Mouse (Mus musculus) hindbrain, embryonic 11.5 days (tissue): ENCODE measurements around the gene Psmb5. TPM values are rescaled to one million over a fixed set of nuclear protein-coding genes. Genes with fewer than 3 reads are reported as not detected.

Source experiments
- ATAC-seq: fragments of 200-750 bp; cut with Nextera tagmentation; 2 replicates; pipeline ENCODE4 v1.8.0; 2017; ENCODE audit warnings: mild to moderate bottlenecking, moderate TSS enrichment, moderate library complexity; ENCODE audit not compliant: low FRiP score
- DNase-seq: peaks from one replicate; pipeline ENCODE4 v3.0.0-alpha.2; 2015; ENCODE audit warnings: low spot score
- H3K27ac ChIP-seq: fragments of 300-500 bp; sonication (generic); 2 replicates; pipeline ENCODE4 v1.5.1; 2014; ENCODE audit warnings: mild to moderate bottlenecking, low read depth, low read length
- H3K27me3 ChIP-seq: fragments of 300-500 bp; sonication (generic); 2 replicates; pipeline ENCODE4 v1.6.1; 2014; ENCODE audit warnings: mild to moderate bottlenecking, low read length, moderate library complexity, mixed read lengths; ENCODE audit not compliant: control insufficient read depth, insufficient read depth
- H3K36me3 ChIP-seq: fragments of 300-500 bp; sonication (generic); 2 replicates; pipeline ENCODE4 v1.6.1; 2014; ENCODE audit warnings: mild to moderate bottlenecking, low read length, moderate library complexity, mixed read lengths; ENCODE audit not compliant: control insufficient read depth, insufficient read depth
- H3K4me1 ChIP-seq: fragments of 300-500 bp; sonication (generic); replicated peaks from 2 replicates; pipeline ENCODE4 v1.6.1; 2014; ENCODE audit warnings: low read length, mixed read lengths; ENCODE audit not compliant: control insufficient read depth, insufficient read depth
- H3K4me2 ChIP-seq: fragments of 300-500 bp; sonication (generic); replicated peaks from 2 replicates; pipeline ENCODE4 v1.6.1; 2014; ENCODE audit warnings: mild to moderate bottlenecking, low read depth, low read length
- H3K4me3 ChIP-seq: fragments of 300-500 bp; sonication (generic); 2 replicates; pipeline ENCODE4 v1.5.1; 2014; ENCODE audit warnings: low read depth, low read length
- H3K9ac ChIP-seq: fragments of 300-500 bp; sonication (generic); 2 replicates; pipeline ENCODE4 v1.6.1; 2014; ENCODE audit warnings: low read depth, low read length
- H3K9me3 ChIP-seq: fragments of 300-500 bp; sonication (generic); 2 replicates; pipeline ENCODE4 v1.6.1; 2016; ENCODE audit warnings: low read length; ENCODE audit not compliant: control insufficient read depth
- WGBS: fragments of 180-500 bp; shearing (Covaris S2); extraction: QIAGEN DNeasy Blood & Tissue Kit; methylation state at CpG from one replicate; pipeline ENCODE4 v1.1.7; 2014; 5-methylcytosine and 5-hydroxymethylcytosine counted together
- polyA plus RNA-seq: library from polyadenylated mRNA; unstranded; fragments of >200 nt; fragmentation: Nextera tagmentation; extraction: Ambion mirVana; gene quantifications from 2 replicates; pipeline ENCODE4 v1.2.1, GENCODE M21; 2014

Psmb5 gene
- polyA plus RNA-seq, 1 experiment from 2014 or later = 439 TPM

- Histone ChIP-seq H3K4me2 (no peak overlapping the region), H3K36me3 (0 out of 2 replicates have a peak, but pooled peaks cover 4% of the 10 kb centered on the region), H3K4me1 (peaks cover 4% of the 10 kb centered on the region), H3K4me3 (no peak overlapping the region), H3K9ac (0 out of 2 replicates have a peak overlapping the region, but pooled peaks have one; percentile 5), H3K27me3 (no peaks in the 10 kb centered on the region), H3K9me3 (no peaks in the 10 kb centered on the region), H3K27ac (no peak overlapping the region)
- ATAC-seq (no peak), DNase-seq (no peak)
- 88% methylated on average over 5 of the region's 5 CpGs for WGBS
Measured at GRCm38 (mm10) chr14:54638210-54638609, 20.4 kb upstream of the Psmb5 start.

- Histone ChIP-seq H3K4me2 (no peak overlapping the region), H3K27ac (no peak overlapping the region), H3K27me3 (no peaks in the 10 kb centered on the region), H3K4me1 (peaks cover 4% of the 10 kb centered on the region), H3K9me3 (no peaks in the 10 kb centered on the region), H3K4me3 (no peak overlapping the region), H3K9ac (no peak overlapping the region), H3K36me3 (peaks cover 8% of the 10 kb centered on the region; the same call in 1 of the 2 replicates)
- no peak for ATAC-seq
- peak; percentile 77 for DNase-seq
- WGBS = 52% methylated on average over 8 of the region's 8 CpGs
Measured at GRCm38 (mm10) chr14:54636954-54637353, 19.1 kb upstream of the Psmb5 start.

- 85% methylated on average over 4 of the region's 4 CpGs for WGBS
- Histone ChIP-seq H3K4me3 (no peak overlapping the region), H3K27me3 (no peaks in the 10 kb centered on the region), H3K9ac (no peak overlapping the region), H3K4me2 (no peak overlapping the region), H3K27ac (no peak overlapping the region), H3K36me3 (peaks cover 10% of the 10 kb centered on the region; the same call in 1 of the 2 replicates), H3K4me1 (no peaks in the 10 kb centered on the region; the same call in 1 of the 2 replicates), H3K9me3 (no peaks in the 10 kb centered on the region)
- DNase-seq (peak; percentile 22), ATAC-seq (no peak)
Measured at GRCm38 (mm10) chr14:54634182-54634581, 16.4 kb upstream of the Psmb5 start.

GRCm38 (mm10) chr14:54632252-54632651, 14.4 kb upstream of the Psmb5 start:
- 93% methylated on average over 20 of the region's 37 CpGs for WGBS

GRCm38 (mm10) chr14:54631240-54631599, 13.4 kb upstream of the Psmb5 start:
- no peak overlapping the region for H3K27ac ChIP-seq
- no peaks in the 10 kb centered on the region for H3K9me3 ChIP-seq
- WGBS = 62% methylated on average over 4 of the region's 4 CpGs
- no peak overlapping the region for H3K4me3 ChIP-seq
- no peak overlapping the region for H3K4me2 ChIP-seq
- DNase-seq = no peak
- peaks cover 7% of the 10 kb centered on the region; the same call in 1 of the 2 replicates for H3K36me3 ChIP-seq
- H3K4me1 ChIP-seq = no peaks in the 10 kb centered on the region
- 0 out of 2 replicates have a peak, but pooled peaks have one; percentile 41 for ATAC-seq
- no peaks in the 10 kb centered on the region for H3K27me3 ChIP-seq
- no peak overlapping the region for H3K9ac ChIP-seq

More at GRCm38 (mm10) chr14:54632252-54632651, 14.4 kb upstream of the Psmb5 start:
- no peak overlapping the region for H3K27ac ChIP-seq
- no peak overlapping the region for H3K4me3 ChIP-seq
- H3K4me1 ChIP-seq = no peaks in the 10 kb centered on the region
- no peak for ATAC-seq
- no peaks in the 10 kb centered on the region for H3K9me3 ChIP-seq
- no peak for DNase-seq
- H3K4me2 ChIP-seq = no peak overlapping the region
- H3K36me3 ChIP-seq = peaks cover 7% of the 10 kb centered on the region; the same call in 1 of the 2 replicates
- H3K9ac ChIP-seq = no peak overlapping the region
- no peaks in the 10 kb centered on the region for H3K27me3 ChIP-seq

- Histone ChIP-seq H3K27me3 (no peaks in the 10 kb centered on the region), H3K27ac (no peak overlapping the region), H3K4me3 (no peak overlapping the region), H3K36me3 (peaks cover 7% of the 10 kb centered on the region; the same call in 1 of the 2 replicates), H3K4me1 (no peaks in the 10 kb centered on the region), H3K9me3 (no peaks in the 10 kb centered on the region), H3K9ac (no peak overlapping the region), H3K4me2 (no peak overlapping the region)
- WGBS = 86% methylated on average over 11 of the region's 11 CpGs
- DNase-seq = no peak
- ATAC-seq = no peak
Measured at GRCm38 (mm10) chr14:54630583-54631239, 12.9 kb upstream of the Psmb5 start.

- Histone ChIP-seq H3K27ac (no peak overlapping the region), H3K4me1 (no peaks in the 10 kb centered on the region), H3K9me3 (no peaks in the 10 kb centered on the region), H3K9ac (no peak overlapping the region), H3K36me3 (peaks cover 7% of the 10 kb centered on the region; the same call in 1 of the 2 replicates), H3K27me3 (no peaks in the 10 kb centered on the region), H3K4me2 (no peak overlapping the region), H3K4me3 (no peak overlapping the region)
- DNase-seq (no peak), ATAC-seq (no peak)
- WGBS = 75% methylated on average over 2 of the region's 2 CpGs
Measured at GRCm38 (mm10) chr14:54629797-54630196, 12.0 kb upstream of the Psmb5 start.

- DNase-seq = no peak
- 75% methylated on average over 5 of the region's 5 CpGs for WGBS
- H3K27me3 ChIP-seq = no peaks in the 10 kb centered on the region
- H3K4me3 ChIP-seq = no peak overlapping the region
- peaks cover 5% of the 10 kb centered on the region; the same call in 1 of the 2 replicates for H3K36me3 ChIP-seq
- no peaks in the 10 kb centered on the region for H3K4me1 ChIP-seq
- no peak overlapping the region for H3K4me2 ChIP-seq
- H3K27ac ChIP-seq = no peak overlapping the region
- no peak overlapping the region for H3K9ac ChIP-seq
- H3K9me3 ChIP-seq = no peaks in the 10 kb centered on the region
- no peak for ATAC-seq
Measured at GRCm38 (mm10) chr14:54628103-54628502, 10.3 kb upstream of the Psmb5 start.

GRCm38 (mm10) chr14:54624976-54625375, 7.2 kb upstream of the Psmb5 start:
- no peak overlapping the region for H3K9ac ChIP-seq
- WGBS = 75% methylated on average over 10 of the region's 10 CpGs

More at GRCm38 (mm10) chr14:54624976-54625375, 7.2 kb upstream of the Psmb5 start:
- Histone ChIP-seq H3K4me1 (no peaks in the 10 kb centered on the region), H3K4me3 (no peak overlapping the region), H3K27ac (no peak overlapping the region), H3K9me3 (no peaks in the 10 kb centered on the region), H3K4me2 (no peak overlapping the region), H3K27me3 (no peaks in the 10 kb centered on the region), H3K36me3 (no peaks in the 10 kb centered on the region)
- DNase-seq (no peak), ATAC-seq (no peak)
